In the genomic region with DNA sequence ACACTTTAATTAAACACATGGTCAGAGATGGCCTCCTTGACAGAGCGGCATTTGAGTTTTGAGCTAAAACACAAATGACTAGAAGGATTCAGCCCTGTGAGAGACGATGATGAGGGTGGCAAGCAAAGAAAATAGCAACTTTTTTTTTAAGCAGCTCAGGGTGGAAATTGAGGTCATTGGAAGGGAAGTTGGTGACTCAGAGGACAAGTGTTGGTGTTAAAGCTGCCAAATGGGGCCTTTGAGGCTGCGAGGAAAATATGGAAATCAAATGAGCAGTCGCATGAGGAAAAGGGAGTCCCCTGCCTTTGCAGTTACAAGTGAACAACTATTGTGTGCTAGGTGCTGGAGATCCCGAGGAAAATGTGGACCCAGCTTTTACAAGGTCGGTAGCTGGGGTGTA, we compare ENCODE assay signal across 10 mouse cellular contexts.
DNase-seq lines count a peak whose midpoint lies in the region; ATAC-seq and TF ChIP-seq lines count a peak whose summit lies in the region.
"Had no signal": no experiment of that assay in that cellular context is flagged by ENCODE, and none has a peak within 500 bp of the region (broad histone marks: within the 10 kb centered on the region; RNA-seq: fewer than 3 reads in every experiment).

No protein-coding gene starts in this region.

- H3K4me1 ChIP-seq in kidney, adult 2 months (ENCODE audit: control insufficient read depth, insufficient read depth, low read length): peaks cover 10% of the 10 kb centered on the region
- peaks cover 19% of the 10 kb centered on the region for H3K4me1 ChIP-seq in heart, embryonic 15.5 days (replicated peaks)
- peaks cover 18% of the 10 kb centered on the region for H3K4me1 ChIP-seq in midbrain, embryonic 12.5 days

- no peaks in the 10 kb centered on the region for H3K9me3 ChIP-seq in heart, embryonic 15.5 days (replicated peaks)
- H3K9me3 ChIP-seq in midbrain, embryonic 12.5 days: no peaks in the 10 kb centered on the region
- H3K9me3 ChIP-seq: megakaryocyte, embryonic 14.5 days had no signal

- H3K4me3 ChIP-seq in kidney, adult 2 months (ENCODE audit: insufficient read depth, low read depth, low read length): no peak overlapping the region
- H3K4me3 ChIP-seq in heart, embryonic 15.5 days: peak overlapping the region; percentile 72
- H3K4me3 ChIP-seq in midbrain, embryonic 12.5 days: peak overlapping the region; percentile 76; the same call in 1 of the 2 replicates

- no peak for TF ChIP-seq POLR2A in kidney, adult 2 months (IDR thresholded peaks at IDR 0.05; ENCODE audit: low read depth, low read length)

- H3K4me2 ChIP-seq in heart, embryonic 15.5 days: peak overlapping the region; percentile 85; the same call in 1 of the 2 replicates
- peak overlapping the region; percentile 71 for H3K4me2 ChIP-seq in midbrain, embryonic 12.5 days (replicated peaks)

- H3K9ac ChIP-seq in heart, embryonic 15.5 days: no peak overlapping the region
- no peak overlapping the region for H3K9ac ChIP-seq in midbrain, embryonic 12.5 days (replicated peaks)

- no peak for ATAC-seq in heart, embryonic 15.5 days (replicated peaks; ENCODE audit: insufficient number of reproducible peaks, insufficient read depth, low FRiP score, low read depth)
- no peak for ATAC-seq in midbrain, embryonic 12.5 days (ENCODE audit: low FRiP score, low read depth)

- TF ChIP-seq CTCF in kidney, adult 2 months (conservative IDR thresholded peaks at IDR 0.05; ENCODE audit: insufficient read depth, insufficient read length, low read depth, low read length): no peak

- no peaks in the 10 kb centered on the region for H3K36me3 ChIP-seq in kidney, adult 2 months (ENCODE audit: control insufficient read depth, insufficient read depth, low read length)
- H3K36me3 ChIP-seq in heart, embryonic 15.5 days: no peaks in the 10 kb centered on the region
- no peaks in the 10 kb centered on the region for H3K36me3 ChIP-seq in midbrain, embryonic 12.5 days
- H3K36me3 ChIP-seq: G1E had no signal

- H3K27ac ChIP-seq in kidney, adult 2 months (ENCODE audit: insufficient read depth, low read depth, low read length): no peak overlapping the region
- no peak overlapping the region; the same call in 1 of the 2 replicates for H3K27ac ChIP-seq in heart, embryonic 15.5 days
- no peak overlapping the region for H3K27ac ChIP-seq in midbrain, embryonic 12.5 days (replicated peaks)

- no peaks in the 10 kb centered on the region for H3K27me3 ChIP-seq in kidney, adult 2 months (replicated peaks; ENCODE audit: control insufficient read depth, insufficient read depth, low read length)
- no peaks in the 10 kb centered on the region for H3K27me3 ChIP-seq in heart, embryonic 15.5 days
- peaks cover 11% of the 10 kb centered on the region; the same call in 1 of the 2 replicates for H3K27me3 ChIP-seq in midbrain, embryonic 12.5 days

- peak; percentile 30 for DNase-seq in kidney, adult 2 months
- DNase-seq in kidney, postnatal 36 days: no peak
- peak; percentile 88 for DNase-seq in brain, adult 2 months (ENCODE audit: low read depth, low spot score)
- DNase-seq in layer of hippocampus, postnatal 14 days (ENCODE audit: low spot score in 2 of 2): no peak
- no peak for DNase-seq in testis, postnatal 10 days (ENCODE audit: low spot score)
- no peak for DNase-seq in layer of hippocampus, adult 18-20 months (ENCODE audit: low spot score in 2 of 2)

- WGBS in kidney, adult 2 months: 48% methylated on average over 6 of the region's 6 CpGs
- 35% methylated on average over 6 of the region's 6 CpGs for WGBS in heart, embryonic 15.5 days
- WGBS in midbrain, embryonic 12.5 days: 41% methylated on average over 6 of the region's 6 CpGs

Comparison
In these comparisons a context has a peak if more than half of its experiments do, and no peak if none do; other contexts are left out.
1. DNase-seq: peak in kidney, adult 2 months (single experiment) and brain, adult 2 months (single experiment); none in kidney, postnatal 36 days (0 of 2), layer of hippocampus, postnatal 14 days (0 of 2), testis, postnatal 10 days (single experiment) and layer of hippocampus, adult 18-20 months (0 of 2).